Mouse (Mus musculus): ENCODE results near the gene Atad2b. TPM values are rescaled to one million over a fixed set of nuclear protein-coding genes. Genes with fewer than 3 reads are reported as not detected.
"Not testable (repeated sequence)": the region's sequence is repeated elsewhere in the genome, so short reads cannot be mapped to it uniquely, and the experiment has no call there.

Atad2b gene
- polyA plus RNA-seq, 1 experiment from 2014 or later = 20.4 TPM

- no peaks in the 10 kb centered on the region for H3K4me1 ChIP-seq (ENCODE audit: control insufficient read depth, insufficient read depth, low read length)
- WGBS = 92% methylated on average over 3 of the region's 3 CpGs
These were observed 88.2 kb downstream of the Atad2b start for GRCm38 (mm10) chr12:5005338-5005737.

GRCm38 (mm10) chr12:5005776-5006175 is 88.6 kb downstream of the Atad2b start:
- H3K36me3 ChIP-seq (ENCODE audit: control insufficient read depth, insufficient read depth, low read length); ATAC-seq (ENCODE audit: insufficient number of reproducible peaks, insufficient read depth, low FRiP score, low read depth); H3K9ac ChIP-seq (replicated peaks; ENCODE audit: low read depth, low read length); H3K4me3 ChIP-seq (ENCODE audit: low read depth, low read length); H3K9me3 ChIP-seq (ENCODE audit: control insufficient read depth, low read depth, low read length); H3K27ac ChIP-seq (ENCODE audit: low read length); H3K4me1 ChIP-seq (ENCODE audit: control insufficient read depth, insufficient read depth, low read length); H3K27me3 ChIP-seq (ENCODE audit: control insufficient read depth, insufficient read depth, low read length); H3K4me2 ChIP-seq (replicated peaks; ENCODE audit: low read depth, low read length): not testable (repeated sequence)
- 78% methylated on average over 3 of the region's 3 CpGs for WGBS

More at GRCm38 (mm10) chr12:5005338-5005737, 88.2 kb downstream of the Atad2b start:
- no peak overlapping the region for H3K27ac ChIP-seq (ENCODE audit: low read length)
- H3K9ac ChIP-seq (replicated peaks; ENCODE audit: low read depth, low read length) = no peak overlapping the region
- no peak overlapping the region for H3K4me3 ChIP-seq (ENCODE audit: low read depth, low read length)
- H3K27me3 ChIP-seq (ENCODE audit: control insufficient read depth, insufficient read depth, low read length) = no peaks in the 10 kb centered on the region
- no peaks in the 10 kb centered on the region for H3K9me3 ChIP-seq (ENCODE audit: control insufficient read depth, low read depth, low read length)
- no peak for ATAC-seq (ENCODE audit: insufficient number of reproducible peaks, insufficient read depth, low FRiP score, low read depth)
- H3K36me3 ChIP-seq (ENCODE audit: control insufficient read depth, insufficient read depth, low read length) = no peaks in the 10 kb centered on the region; the same call in 1 of the 2 replicates
- no peak overlapping the region for H3K4me2 ChIP-seq (replicated peaks; ENCODE audit: low read depth, low read length)

GRCm38 (mm10) chr12:5008638-5009037 is 91.5 kb downstream of the Atad2b start:
- H3K27ac ChIP-seq (ENCODE audit: low read length); H3K4me2 ChIP-seq (replicated peaks; ENCODE audit: low read depth, low read length); H3K9ac ChIP-seq (replicated peaks; ENCODE audit: low read depth, low read length); H3K36me3 ChIP-seq (ENCODE audit: control insufficient read depth, insufficient read depth, low read length); ATAC-seq (ENCODE audit: insufficient number of reproducible peaks, insufficient read depth, low FRiP score, low read depth); H3K4me1 ChIP-seq (ENCODE audit: control insufficient read depth, insufficient read depth, low read length); H3K9me3 ChIP-seq (ENCODE audit: control insufficient read depth, low read depth, low read length); H3K4me3 ChIP-seq (ENCODE audit: low read depth, low read length); H3K27me3 ChIP-seq (ENCODE audit: control insufficient read depth, insufficient read depth, low read length): not testable (repeated sequence)
- 61% methylated on average over 2 of the region's 2 CpGs for WGBS

GRCm38 (mm10) chr12:5025226-5025861 is 108.2 kb downstream of the Atad2b start:
- H3K36me3 ChIP-seq (ENCODE audit: control insufficient read depth, insufficient read depth, low read length) = peaks cover 16% of the 10 kb centered on the region
- no peaks in the 10 kb centered on the region for H3K27me3 ChIP-seq (ENCODE audit: control insufficient read depth, insufficient read depth, low read length)
- ATAC-seq (ENCODE audit: insufficient number of reproducible peaks, insufficient read depth, low FRiP score, low read depth) = no peak
- 89% methylated on average over 10 of the region's 10 CpGs for WGBS
- H3K27ac ChIP-seq (ENCODE audit: low read length) = no peak overlapping the region
- H3K4me1 ChIP-seq (ENCODE audit: control insufficient read depth, insufficient read depth, low read length) = no peaks in the 10 kb centered on the region
- no peak overlapping the region for H3K9ac ChIP-seq (replicated peaks; ENCODE audit: low read depth, low read length)
- no peaks in the 10 kb centered on the region for H3K9me3 ChIP-seq (ENCODE audit: control insufficient read depth, low read depth, low read length)
- no peak overlapping the region for H3K4me2 ChIP-seq (replicated peaks; ENCODE audit: low read depth, low read length)
- no peak overlapping the region for H3K4me3 ChIP-seq (ENCODE audit: low read depth, low read length)

GRCm38 (mm10) chr12:5029035-5029434 is 111.9 kb downstream of the Atad2b start:
- H3K27ac ChIP-seq (ENCODE audit: low read length) = no peak overlapping the region
- no peak overlapping the region for H3K4me3 ChIP-seq (ENCODE audit: low read depth, low read length)
- no peaks in the 10 kb centered on the region for H3K27me3 ChIP-seq (ENCODE audit: control insufficient read depth, insufficient read depth, low read length)
- no peak overlapping the region for H3K9ac ChIP-seq (replicated peaks; ENCODE audit: low read depth, low read length)
- H3K4me1 ChIP-seq (ENCODE audit: control insufficient read depth, insufficient read depth, low read length) = no peaks in the 10 kb centered on the region
- no peaks in the 10 kb centered on the region for H3K9me3 ChIP-seq (ENCODE audit: control insufficient read depth, low read depth, low read length)
- H3K4me2 ChIP-seq (replicated peaks; ENCODE audit: low read depth, low read length) = no peak overlapping the region
- 75% methylated on average over 5 of the region's 5 CpGs for WGBS
- ATAC-seq (ENCODE audit: insufficient number of reproducible peaks, insufficient read depth, low FRiP score, low read depth) = no peak
- peaks cover 28% of the 10 kb centered on the region for H3K36me3 ChIP-seq (ENCODE audit: control insufficient read depth, insufficient read depth, low read length)

GRCm38 (mm10) chr12:5038008-5038407 is 120.9 kb downstream of the Atad2b start:
- H3K4me3 ChIP-seq (ENCODE audit: low read depth, low read length) = no peak overlapping the region
- no peaks in the 10 kb centered on the region for H3K9me3 ChIP-seq (ENCODE audit: control insufficient read depth, low read depth, low read length)
- H3K4me1 ChIP-seq (ENCODE audit: control insufficient read depth, insufficient read depth, low read length) = no peaks in the 10 kb centered on the region
- no peaks in the 10 kb centered on the region for H3K27me3 ChIP-seq (ENCODE audit: control insufficient read depth, insufficient read depth, low read length)
- 94% methylated on average over 2 of the region's 2 CpGs for WGBS
- H3K4me2 ChIP-seq (replicated peaks; ENCODE audit: low read depth, low read length) = no peak overlapping the region
- ATAC-seq (ENCODE audit: insufficient number of reproducible peaks, insufficient read depth, low FRiP score, low read depth) = no peak
- H3K27ac ChIP-seq (ENCODE audit: low read length) = no peak overlapping the region
- H3K9ac ChIP-seq (replicated peaks; ENCODE audit: low read depth, low read length) = no peak overlapping the region
- peaks cover 32% of the 10 kb centered on the region for H3K36me3 ChIP-seq (ENCODE audit: control insufficient read depth, insufficient read depth, low read length)

- no peaks in the 10 kb centered on the region for H3K9me3 ChIP-seq (ENCODE audit: control insufficient read depth, low read depth, low read length)
- H3K4me3 ChIP-seq (ENCODE audit: low read depth, low read length) = no peak overlapping the region
- no peak for ATAC-seq (ENCODE audit: insufficient number of reproducible peaks, insufficient read depth, low FRiP score, low read depth)
- H3K27ac ChIP-seq (ENCODE audit: low read length) = no peak overlapping the region
- H3K27me3 ChIP-seq (ENCODE audit: control insufficient read depth, insufficient read depth, low read length) = no peaks in the 10 kb centered on the region
- H3K36me3 ChIP-seq (ENCODE audit: control insufficient read depth, insufficient read depth, low read length) = peaks cover 16% of the 10 kb centered on the region
- 90% methylated on average over 15 of the region's 15 CpGs for WGBS
- no peak overlapping the region for H3K9ac ChIP-seq (replicated peaks; ENCODE audit: low read depth, low read length)
- no peaks in the 10 kb centered on the region for H3K4me1 ChIP-seq (ENCODE audit: control insufficient read depth, insufficient read depth, low read length)
- no peak overlapping the region for H3K4me2 ChIP-seq (replicated peaks; ENCODE audit: low read depth, low read length)
These were observed 127.0 kb downstream of the Atad2b start for GRCm38 (mm10) chr12:5044141-5044540.

GRCm38 (mm10) chr12:5048104-5048503 is 131.0 kb downstream of the Atad2b start:
- ATAC-seq (ENCODE audit: insufficient number of reproducible peaks, insufficient read depth, low FRiP score, low read depth) = no peak
- Histone ChIP-seq H3K27ac (ENCODE audit: low read length) (no peak overlapping the region), H3K4me2 (replicated peaks; ENCODE audit: low read depth, low read length) (no peak overlapping the region), H3K4me1 (ENCODE audit: control insufficient read depth, insufficient read depth, low read length) (no peaks in the 10 kb centered on the region), H3K9me3 (ENCODE audit: control insufficient read depth, low read depth, low read length) (peaks cover 20% of the 10 kb centered on the region), H3K9ac (replicated peaks; ENCODE audit: low read depth, low read length) (no peak overlapping the region), H3K27me3 (ENCODE audit: control insufficient read depth, insufficient read depth, low read length) (no peaks in the 10 kb centered on the region), H3K4me3 (ENCODE audit: low read depth, low read length) (no peak overlapping the region), H3K36me3 (ENCODE audit: control insufficient read depth, insufficient read depth, low read length) (peaks cover 12% of the 10 kb centered on the region)
- WGBS = 86% methylated on average over 4 of the region's 4 CpGs

- WGBS = 56% methylated on average over 3 of the region's 3 CpGs
- no peak for ATAC-seq (ENCODE audit: insufficient number of reproducible peaks, insufficient read depth, low FRiP score, low read depth)
These were observed 150.4 kb downstream of the Atad2b start for GRCm38 (mm10) chr12:5067590-5067989.

More at GRCm38 (mm10) chr12:5067590-5067989, 150.4 kb downstream of the Atad2b start:
- no peaks in the 10 kb centered on the region for H3K27me3 ChIP-seq (ENCODE audit: control insufficient read depth, insufficient read depth, low read length)
- H3K9ac ChIP-seq (replicated peaks; ENCODE audit: low read depth, low read length) = no peak overlapping the region
- no peak overlapping the region for H3K27ac ChIP-seq (ENCODE audit: low read length)
- H3K4me2 ChIP-seq (replicated peaks; ENCODE audit: low read depth, low read length) = no peak overlapping the region
- no peak overlapping the region for H3K4me3 ChIP-seq (ENCODE audit: low read depth, low read length)
- no peaks in the 10 kb centered on the region for H3K4me1 ChIP-seq (ENCODE audit: control insufficient read depth, insufficient read depth, low read length)
- no peaks in the 10 kb centered on the region for H3K36me3 ChIP-seq (ENCODE audit: control insufficient read depth, insufficient read depth, low read length)
- no peaks in the 10 kb centered on the region for H3K9me3 ChIP-seq (ENCODE audit: control insufficient read depth, low read depth, low read length)

Data from stomach, embryonic 14.5 days (tissue).